ENCODE assay signal across 13 mouse cellular contexts in the genomic region with DNA sequence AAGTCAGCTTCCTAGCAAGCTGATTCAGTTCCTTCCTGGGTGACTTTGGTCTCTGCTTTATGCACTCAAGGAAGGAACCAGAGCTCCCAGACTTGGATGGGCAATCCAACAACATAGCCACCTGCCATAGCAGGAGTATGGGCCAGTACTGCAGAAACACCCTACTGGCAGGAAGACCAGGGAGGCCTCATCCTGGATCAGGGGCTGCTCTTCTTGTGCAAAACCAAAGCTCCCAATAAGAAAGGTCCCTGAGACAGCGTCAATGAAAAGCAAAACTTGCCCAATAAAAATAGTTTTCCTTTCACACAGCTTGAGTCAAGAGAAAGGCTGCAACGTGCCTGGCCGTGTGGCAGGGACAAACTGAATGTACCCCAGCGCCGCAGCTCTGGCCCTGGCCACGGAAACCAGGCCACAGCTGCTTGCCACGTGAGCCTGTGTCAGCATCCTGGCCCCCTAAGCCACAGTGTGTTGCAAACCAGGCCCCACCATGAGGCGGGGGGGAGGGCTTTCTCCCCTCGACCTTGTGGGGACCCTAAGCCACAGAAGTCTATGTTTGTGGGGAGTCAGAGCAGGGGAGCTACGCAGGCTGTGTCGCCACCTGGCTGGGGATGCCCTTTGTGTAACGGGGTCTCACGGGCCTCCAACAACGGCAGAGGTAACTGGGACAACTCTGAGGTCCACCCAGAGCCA. TPM values are rescaled to one million over a fixed set of nuclear protein-coding genes. Genes with fewer than 3 reads are reported as not detected.
A peak's percentile ranks its signal among the peaks of the same experiment; 100 is the strongest.
DNase-seq lines count a peak whose midpoint lies in the region; ATAC-seq and TF ChIP-seq lines count a peak whose summit lies in the region.
"Had no signal": no experiment of that assay in that cellular context is flagged by ENCODE, and none has a peak within 500 bp of the region (broad histone marks: within the 10 kb centered on the region; RNA-seq: fewer than 3 reads in every experiment).

No protein-coding gene starts in this region.

- 0 out of 2 replicates have a peak overlapping the region, but pooled peaks have one; percentile 30 for H3K27ac ChIP-seq in heart, embryonic 10.5 days
- H3K27ac ChIP-seq in forebrain, embryonic 15.5 days (replicated peaks): peak overlapping the region; percentile 61
- H3K27ac ChIP-seq in thymus, adult 2 months (ENCODE audit: control insufficient read depth, insufficient read depth, low read length): peak overlapping the region; percentile 58; the same call in 1 of the 2 replicates
- H3K27ac ChIP-seq: heart, adult 2 months; stomach, postnatal 0 days had no signal

- DNase-seq in heart, embryonic 10.5 days (ENCODE audit: low spot score): no peak
- DNase-seq in heart, postnatal 4 days: no peak
- DNase-seq in thymus, adult 2 months: peak; percentile 69
- no peak for DNase-seq in spleen, postnatal 10 days (ENCODE audit: low spot score in 2 of 2)
- no peak for DNase-seq in layer of hippocampus, postnatal 14 days (ENCODE audit: low spot score in 2 of 2)
- DNase-seq in cerebellum, postnatal 4 days (ENCODE audit: low spot score in 2 of 2): no peak
- DNase-seq: cerebellum, adult 2 months; heart, adult 2 months; left cerebral cortex, postnatal 4 days; lung, adult 18-20 months had no signal

- no peak overlapping the region for H3K9ac ChIP-seq in forebrain, embryonic 15.5 days (replicated peaks)

- peak; percentile 60; the same call in 1 of the 2 replicates for TF ChIP-seq CTCF in thymus, adult 2 months (IDR thresholded peaks at IDR 0.05; ENCODE audit: borderline replicate concordance, control insufficient read depth, extremely low read depth, insufficient read depth, low read length, poor library complexity)

- no peak overlapping the region for H3K4me3 ChIP-seq in heart, embryonic 10.5 days
- no peak overlapping the region for H3K4me3 ChIP-seq in forebrain, embryonic 15.5 days
- H3K4me3 ChIP-seq in thymus, adult 2 months (ENCODE audit: control insufficient read depth, insufficient read depth, low read length): no peak overlapping the region
- H3K4me3 ChIP-seq: heart, adult 2 months had no signal

- no peaks in the 10 kb centered on the region for H3K36me3 ChIP-seq in heart, embryonic 10.5 days
- no peaks in the 10 kb centered on the region for H3K36me3 ChIP-seq in forebrain, embryonic 15.5 days
- H3K36me3 ChIP-seq in thymus, adult 2 months (ENCODE audit: control insufficient read depth, insufficient read depth, low read length): peaks cover 56% of the 10 kb centered on the region

- peaks cover 63% of the 10 kb centered on the region for H3K4me1 ChIP-seq in heart, embryonic 10.5 days
- H3K4me1 ChIP-seq in forebrain, embryonic 15.5 days: peaks cover 95% of the 10 kb centered on the region
- peaks cover 77% of the 10 kb centered on the region for H3K4me1 ChIP-seq in thymus, adult 2 months (replicated peaks; ENCODE audit: control insufficient read depth, insufficient read depth, low read length)

- 84% methylated on average over 14 of the region's 14 CpGs for WGBS in heart, embryonic 10.5 days
- 72% methylated on average over 14 of the region's 14 CpGs for WGBS in forebrain, embryonic 15.5 days
- WGBS in thymus, adult 2 months: 13% methylated on average over 14 of the region's 14 CpGs

- no peak overlapping the region for H3K4me2 ChIP-seq in forebrain, embryonic 15.5 days (replicated peaks)

- peaks cover 11% of the 10 kb centered on the region; the same call in 1 of the 2 replicates for H3K27me3 ChIP-seq in heart, embryonic 10.5 days (ENCODE audit: insufficient read depth, poor library complexity, severe bottlenecking)
- H3K27me3 ChIP-seq in forebrain, embryonic 15.5 days: no peaks in the 10 kb centered on the region
- H3K27me3 ChIP-seq in thymus, adult 2 months (ENCODE audit: control insufficient read depth, insufficient read depth, low read length): no peaks in the 10 kb centered on the region

- no peaks in the 10 kb centered on the region for H3K9me3 ChIP-seq in heart, embryonic 10.5 days
- H3K9me3 ChIP-seq in forebrain, embryonic 15.5 days: no peaks in the 10 kb centered on the region

- ATAC-seq in activated CD4-positive, CD25-positive, alpha-beta regulatory T cell, adult 4 months: peak; percentile 5
- ATAC-seq in forebrain, embryonic 15.5 days (replicated peaks): no peak

- 0 out of 2 replicates have a peak, but pooled peaks have one; percentile 35 for TF ChIP-seq POLR2A in thymus, adult 2 months (IDR thresholded peaks at IDR 0.05; ENCODE audit: control insufficient read depth, extremely low read depth, insufficient read depth, low read length, poor library complexity)

RNA-seq across cellular contexts. Expression of gene Bcl11b, which starts 38.9 kb away (rescaled TPM):
- 3.1 and 3.3 TPM in 2 replicates for polyA plus RNA-seq in heart, embryonic 10.5 days (2016; fragmentation: Nextera tagmentation; extraction: Ambion mirVana)
- total RNA-seq in heart, postnatal 4 days (2021): 1 to 10 TPM; 1.5 to 1.6 TPM
- polyA plus RNA-seq in activated CD4-positive, CD25-positive, alpha-beta regulatory T cell, adult 4 months (2017; shearing (Covaris generic)): 10 to 100 TPM; 36.1 to 38.4 TPM
- polyA plus RNA-seq in forebrain, embryonic 15.5 days (2015; fragmentation: Nextera tagmentation; extraction: Ambion mirVana): 109 and 117 TPM in 2 replicates
- polyA plus RNA-seq in thymus, adult 2 months (2012; rRNA removed): 346 and 564 TPM in 2 replicates
- 100 to 1,000 TPM; 108 to 112 TPM for total RNA-seq in layer of hippocampus, postnatal 14 days (2021)
